Mouse (Mus musculus) heart, adult 2 months (tissue): Measurements from ENCODE around the gene Vkorc1.

Source experiments
- CTCF ChIP-seq: fragments of 200-600 bp; IDR thresholded peaks from 2 replicates; pipeline ENCODE4 v1.8.1; 2022; ENCODE audit warnings: antibody characterized with exemption, mild to moderate bottlenecking, moderate library complexity
- EP300 ChIP-seq: fragments of 200-500 bp; IDR thresholded peaks from 2 replicates; pipeline ENCODE4 v1.6.1; 2011; ENCODE audit warnings: low read depth, low read length, control low read depth; ENCODE audit not compliant: insufficient read depth
- POLR2A ChIP-seq: fragments of 200-500 bp; IDR thresholded peaks from 2 replicates; pipeline ENCODE4 v1.6.1; 2011; ENCODE audit warnings: mild to moderate bottlenecking, low read depth, low read length, control low read depth; ENCODE audit not compliant: insufficient read depth

- TF ChIP-seq CTCF (no peak), POLR2A (no peak), EP300 (no peak)
Observed at GRCm38 (mm10) chr7:127936216-127936884, 40.9 kb upstream of the Vkorc1 start.
